Mouse (Mus musculus): ENCODE results near the gene Cnn3. TPM values are rescaled to one million over a fixed set of nuclear protein-coding genes. Genes with fewer than 3 reads are reported as not detected.

Gene Cnn3
- polyA plus RNA-seq, 1 experiment from 2014 or later, result 488 TPM

- Histone ChIP-seq H3K4me2 (peak overlapping the region; percentile 92), H3K9me3 (replicated peaks; ENCODE audit: control insufficient read depth, low read length) (no peaks in the 10 kb centered on the region), H3K27me3 (ENCODE audit: control insufficient read depth, insufficient read depth, low read length) (no peaks in the 10 kb centered on the region), H3K27ac (ENCODE audit: low read depth, low read length) (peak overlapping the region; percentile 98), H3K4me1 (ENCODE audit: control insufficient read depth, insufficient read depth, low read length) (peaks cover 38% of the 10 kb centered on the region), H3K9ac (ENCODE audit: low read depth, low read length) (peak overlapping the region; percentile 97), H3K36me3 (ENCODE audit: control insufficient read depth, insufficient read depth, low read length) (no peaks in the 10 kb centered on the region), H3K4me3 (ENCODE audit: low read depth, low read length) (peak overlapping the region; percentile 88)
- under 1% methylated on average over 13 of the region's 13 CpGs for WGBS (ENCODE audit: insufficient replicate concordance)
- ATAC-seq (replicated peaks; ENCODE audit: insufficient number of reproducible peaks, low FRiP score, low TSS enrichment), result peak; percentile 51
Measured at GRCm38 (mm10) chr3:121427520-121427908, 1.2 kb downstream of the Cnn3 start.

DNA sequence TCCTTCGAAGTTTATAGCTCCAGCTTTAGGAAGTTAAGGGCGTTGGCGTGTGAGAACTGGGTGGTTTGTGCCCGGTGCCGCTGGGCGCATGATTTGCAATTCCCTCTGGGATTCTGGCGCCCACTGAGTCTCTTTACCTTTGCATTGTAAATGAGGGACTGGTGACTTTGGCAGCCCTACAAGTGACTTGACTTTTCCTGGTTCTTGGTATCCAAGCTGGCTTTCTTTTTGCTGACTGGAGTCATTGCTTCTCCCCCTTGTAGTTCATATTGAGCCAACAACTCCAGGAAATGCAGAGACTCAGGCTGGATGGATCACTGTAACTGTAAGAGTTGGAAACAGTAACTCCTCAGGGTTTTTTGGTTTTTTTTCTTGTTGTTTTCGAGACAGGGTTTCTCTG, 1.9 kb downstream of the Cnn3 start:
- no peaks in the 10 kb centered on the region for H3K27me3 ChIP-seq (ENCODE audit: control insufficient read depth, insufficient read depth, low read length)
- peak overlapping the region; percentile 88 for H3K4me3 ChIP-seq (ENCODE audit: low read depth, low read length)
- peak overlapping the region; percentile 97 for H3K9ac ChIP-seq (ENCODE audit: low read depth, low read length)
- H3K4me2 ChIP-seq, result peak overlapping the region; percentile 92
- H3K27ac ChIP-seq (ENCODE audit: low read depth, low read length), result peak overlapping the region; percentile 98
- no peaks in the 10 kb centered on the region for H3K9me3 ChIP-seq (replicated peaks; ENCODE audit: control insufficient read depth, low read length)
- no peaks in the 10 kb centered on the region for H3K36me3 ChIP-seq (ENCODE audit: control insufficient read depth, insufficient read depth, low read length)
- ATAC-seq (replicated peaks; ENCODE audit: insufficient number of reproducible peaks, low FRiP score, low TSS enrichment), result no peak
- 9% methylated on average over 8 of the region's 8 CpGs for WGBS (ENCODE audit: insufficient replicate concordance)
- peaks cover 41% of the 10 kb centered on the region for H3K4me1 ChIP-seq (ENCODE audit: control insufficient read depth, insufficient read depth, low read length)

GRCm38 (mm10) chr3:121428696-121429259, 2.5 kb downstream of the Cnn3 start:
- ATAC-seq (replicated peaks; ENCODE audit: insufficient number of reproducible peaks, low FRiP score, low TSS enrichment), result no peak
- peak overlapping the region; percentile 88 for H3K4me3 ChIP-seq (ENCODE audit: low read depth, low read length)
- no peaks in the 10 kb centered on the region for H3K27me3 ChIP-seq (ENCODE audit: control insufficient read depth, insufficient read depth, low read length)
- no peaks in the 10 kb centered on the region for H3K9me3 ChIP-seq (replicated peaks; ENCODE audit: control insufficient read depth, low read length)
- WGBS (ENCODE audit: insufficient replicate concordance), result 57% methylated on average over 11 of the region's 11 CpGs
- H3K4me2 ChIP-seq, result peak overlapping the region; percentile 92
- H3K9ac ChIP-seq (ENCODE audit: low read depth, low read length), result peak overlapping the region; percentile 97
- H3K4me1 ChIP-seq (ENCODE audit: control insufficient read depth, insufficient read depth, low read length), result peaks cover 46% of the 10 kb centered on the region
- H3K27ac ChIP-seq (ENCODE audit: low read depth, low read length), result peak overlapping the region; percentile 98
- no peaks in the 10 kb centered on the region for H3K36me3 ChIP-seq (ENCODE audit: control insufficient read depth, insufficient read depth, low read length)

DNA sequence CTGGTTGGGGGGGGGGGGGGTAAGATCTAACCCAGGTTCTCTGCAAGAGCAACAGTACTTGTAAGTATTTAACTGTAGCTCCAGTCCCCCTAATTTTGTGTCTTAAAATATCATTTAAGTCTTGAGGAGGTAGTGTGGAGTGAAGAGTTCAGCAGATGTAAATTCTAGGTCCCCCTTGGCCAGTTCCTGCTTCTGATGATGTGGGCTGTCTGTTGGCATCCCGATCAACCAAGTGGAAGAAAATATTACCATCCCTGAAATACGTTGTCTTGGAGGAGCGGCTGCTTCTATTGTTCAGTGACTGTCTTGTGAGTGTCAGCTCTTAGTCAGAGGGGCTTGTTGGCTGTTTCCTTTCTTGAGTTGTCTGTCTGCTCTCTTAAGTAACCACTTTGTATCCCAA, 3.2 kb downstream of the Cnn3 start:
- Histone ChIP-seq H3K9me3 (replicated peaks; ENCODE audit: control insufficient read depth, low read length) (no peaks in the 10 kb centered on the region), H3K4me1 (ENCODE audit: control insufficient read depth, insufficient read depth, low read length) (peaks cover 53% of the 10 kb centered on the region), H3K27me3 (ENCODE audit: control insufficient read depth, insufficient read depth, low read length) (no peaks in the 10 kb centered on the region), H3K9ac (ENCODE audit: low read depth, low read length) (no peak overlapping the region), H3K36me3 (ENCODE audit: control insufficient read depth, insufficient read depth, low read length) (no peaks in the 10 kb centered on the region), H3K27ac (ENCODE audit: low read depth, low read length) (no peak overlapping the region), H3K4me3 (ENCODE audit: low read depth, low read length) (peak overlapping the region; percentile 1; the same call in 1 of the 2 replicates), H3K4me2 (peak overlapping the region; percentile 92)
- 42% methylated on average over 3 of the region's 3 CpGs for WGBS (ENCODE audit: insufficient replicate concordance)
- no peak for ATAC-seq (replicated peaks; ENCODE audit: insufficient number of reproducible peaks, low FRiP score, low TSS enrichment)

DNA sequence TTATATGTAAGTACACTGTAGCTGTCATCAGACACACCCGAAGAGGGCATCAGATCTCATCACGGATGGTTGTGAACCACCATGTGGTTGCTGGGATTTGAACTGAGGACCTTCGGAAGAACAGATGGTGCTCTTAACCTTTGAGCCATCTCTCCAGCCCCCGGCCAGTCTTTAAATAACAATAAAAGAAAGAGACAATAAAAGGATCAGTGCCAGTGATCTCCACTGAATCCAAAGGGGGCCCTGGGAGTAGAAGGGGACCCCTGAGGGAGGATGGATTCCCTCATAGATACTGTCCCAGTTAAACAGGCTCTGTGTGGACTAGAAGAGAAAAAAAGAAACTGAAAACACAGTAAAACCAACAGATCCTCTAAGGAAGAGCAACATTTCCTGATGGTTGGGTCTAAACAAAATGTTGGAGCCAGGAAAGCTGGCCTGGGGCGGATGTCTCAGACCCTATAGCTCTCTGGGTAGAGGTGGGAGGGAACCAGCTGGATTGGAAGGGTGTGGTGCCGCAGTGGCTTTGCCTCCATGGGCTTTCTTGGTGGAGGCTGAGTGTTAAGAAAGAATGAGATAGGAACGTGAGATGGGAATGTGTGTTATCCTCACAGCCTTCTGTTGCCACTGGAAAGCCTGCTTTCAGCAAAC, 4.1 kb downstream of the Cnn3 start:
- no peaks in the 10 kb centered on the region for H3K9me3 ChIP-seq (replicated peaks; ENCODE audit: control insufficient read depth, low read length)

GRCm38 (mm10) chr3:121433359-121433758, 7.1 kb downstream of the Cnn3 start:
- Histone ChIP-seq H3K9me3 (replicated peaks; ENCODE audit: control insufficient read depth, low read length) (no peaks in the 10 kb centered on the region), H3K27me3 (ENCODE audit: control insufficient read depth, insufficient read depth, low read length) (no peaks in the 10 kb centered on the region), H3K9ac (ENCODE audit: low read depth, low read length) (no peak overlapping the region), H3K4me3 (ENCODE audit: low read depth, low read length) (no peak overlapping the region), H3K4me1 (ENCODE audit: control insufficient read depth, insufficient read depth, low read length) (peaks cover 80% of the 10 kb centered on the region), H3K36me3 (ENCODE audit: control insufficient read depth, insufficient read depth, low read length) (no peaks in the 10 kb centered on the region), H3K4me2 (no peak overlapping the region), H3K27ac (ENCODE audit: low read depth, low read length) (peak overlapping the region; percentile 25; the same call in 1 of the 2 replicates)
- ATAC-seq (replicated peaks; ENCODE audit: insufficient number of reproducible peaks, low FRiP score, low TSS enrichment), result no peak
- 64% methylated on average over 6 of the region's 6 CpGs for WGBS (ENCODE audit: insufficient replicate concordance)

More for the DNA sequence above, 4.1 kb downstream of the Cnn3 start:
- 43% methylated on average over 7 of the region's 7 CpGs for WGBS (ENCODE audit: insufficient replicate concordance)
- ATAC-seq (replicated peaks; ENCODE audit: insufficient number of reproducible peaks, low FRiP score, low TSS enrichment), result no peak
- Histone ChIP-seq H3K4me1 (ENCODE audit: control insufficient read depth, insufficient read depth, low read length) (peaks cover 61% of the 10 kb centered on the region), H3K9ac (ENCODE audit: low read depth, low read length) (no peak overlapping the region), H3K27me3 (ENCODE audit: control insufficient read depth, insufficient read depth, low read length) (no peaks in the 10 kb centered on the region), H3K27ac (ENCODE audit: low read depth, low read length) (peak overlapping the region; percentile 50; the same call in 1 of the 2 replicates), H3K36me3 (ENCODE audit: control insufficient read depth, insufficient read depth, low read length) (no peaks in the 10 kb centered on the region), H3K4me2 (peak overlapping the region; percentile 92), H3K4me3 (ENCODE audit: low read depth, low read length) (0 out of 2 replicates have a peak overlapping the region, but pooled peaks have one; percentile 1)

GRCm38 (mm10) chr3:121433968-121434533, 7.8 kb downstream of the Cnn3 start:
- Histone ChIP-seq H3K27ac (ENCODE audit: low read depth, low read length) (peak overlapping the region; percentile 25), H3K4me2 (peak overlapping the region; percentile 42), H3K27me3 (ENCODE audit: control insufficient read depth, insufficient read depth, low read length) (no peaks in the 10 kb centered on the region), H3K4me3 (ENCODE audit: low read depth, low read length) (no peak overlapping the region), H3K9me3 (replicated peaks; ENCODE audit: control insufficient read depth, low read length) (no peaks in the 10 kb centered on the region), H3K36me3 (ENCODE audit: control insufficient read depth, insufficient read depth, low read length) (no peaks in the 10 kb centered on the region), H3K9ac (ENCODE audit: low read depth, low read length) (no peak overlapping the region), H3K4me1 (ENCODE audit: control insufficient read depth, insufficient read depth, low read length) (peaks cover 81% of the 10 kb centered on the region)
- no peak for ATAC-seq (replicated peaks; ENCODE audit: insufficient number of reproducible peaks, low FRiP score, low TSS enrichment)
- WGBS (ENCODE audit: insufficient replicate concordance), result 45% methylated on average over 8 of the region's 8 CpGs

- no peak overlapping the region for H3K4me2 ChIP-seq
- H3K27ac ChIP-seq (ENCODE audit: low read depth, low read length), result no peak overlapping the region
- ATAC-seq (replicated peaks; ENCODE audit: insufficient number of reproducible peaks, low FRiP score, low TSS enrichment), result no peak
- no peaks in the 10 kb centered on the region for H3K9me3 ChIP-seq (replicated peaks; ENCODE audit: control insufficient read depth, low read length)
- peaks cover 82% of the 10 kb centered on the region for H3K4me1 ChIP-seq (ENCODE audit: control insufficient read depth, insufficient read depth, low read length)
- H3K27me3 ChIP-seq (ENCODE audit: control insufficient read depth, insufficient read depth, low read length), result no peaks in the 10 kb centered on the region
- WGBS (ENCODE audit: insufficient replicate concordance), result 68% methylated on average over 5 of the region's 5 CpGs
- no peak overlapping the region for H3K4me3 ChIP-seq (ENCODE audit: low read depth, low read length)
- H3K9ac ChIP-seq (ENCODE audit: low read depth, low read length), result no peak overlapping the region
- no peaks in the 10 kb centered on the region for H3K36me3 ChIP-seq (ENCODE audit: control insufficient read depth, insufficient read depth, low read length)
Measured at GRCm38 (mm10) chr3:121435296-121435695, 9.0 kb downstream of the Cnn3 start.

Measured in heart, embryonic 11.5 days (tissue).